Mouse (Mus musculus): ENCODE results near the gene Arhgef5.

DNA sequence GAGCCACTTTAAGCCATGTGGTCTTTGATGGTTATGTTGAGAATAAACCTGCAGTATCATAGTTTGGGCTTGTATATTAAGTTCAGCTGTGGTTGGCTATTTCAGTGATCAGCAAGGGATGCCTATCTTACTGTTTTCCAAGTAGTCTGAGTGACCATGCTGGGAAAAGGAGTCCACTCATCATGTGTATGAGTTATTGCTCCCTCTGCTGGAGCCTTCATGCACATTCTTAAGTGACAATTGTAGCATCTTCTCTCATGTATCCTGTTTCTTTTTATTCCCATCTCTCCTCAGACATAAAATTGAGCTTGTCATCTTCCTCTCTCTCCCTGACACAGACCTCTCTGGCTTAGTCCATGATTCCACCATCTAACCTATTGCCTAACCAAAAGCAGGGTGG lies 12.9 kb downstream of the Arhgef5 start:
- TF ChIP-seq CTCF (IDR thresholded peaks at IDR 0.05; ENCODE audit: low read depth) (peak; percentile 31; the same call in 1 of the 2 replicates), EP300 (IDR thresholded peaks at IDR 0.05; ENCODE audit: low read depth) (no peak)

All from liver, embryonic 14.5 days (tissue).